Mouse (Mus musculus): ENCODE data around the gene Ssty1.
"Not testable (repeated sequence)": the region's sequence is repeated elsewhere in the genome, so short reads cannot be mapped to it uniquely, and the experiment has no call there.

The Ssty1 gene

DNA sequence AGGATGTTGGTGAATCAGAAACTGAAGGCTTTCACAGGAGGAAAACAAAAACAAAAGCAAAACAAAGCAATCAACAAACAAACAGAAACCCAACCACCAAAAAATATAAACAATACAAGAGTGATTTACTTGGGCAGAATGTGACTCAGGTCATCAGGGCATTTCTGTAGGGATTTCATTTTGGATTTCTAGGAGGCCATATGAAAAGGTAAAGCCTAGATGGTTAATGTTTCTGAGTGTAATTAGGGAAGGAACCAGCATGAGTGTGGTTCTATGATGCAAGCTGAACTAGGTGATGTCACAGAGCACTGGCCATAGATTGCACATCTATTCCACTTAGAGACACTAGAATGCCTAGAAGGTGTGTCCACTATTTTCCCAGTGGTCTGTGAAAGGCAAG, at the start of gene Ssty1:
Ssty1 (plus strand) TSS at position 301 of the 400 bp plus-strand sequence.
- in situ Hi-C loops (cut with MboI, MseI): not testable (repeated sequence)

DNA sequence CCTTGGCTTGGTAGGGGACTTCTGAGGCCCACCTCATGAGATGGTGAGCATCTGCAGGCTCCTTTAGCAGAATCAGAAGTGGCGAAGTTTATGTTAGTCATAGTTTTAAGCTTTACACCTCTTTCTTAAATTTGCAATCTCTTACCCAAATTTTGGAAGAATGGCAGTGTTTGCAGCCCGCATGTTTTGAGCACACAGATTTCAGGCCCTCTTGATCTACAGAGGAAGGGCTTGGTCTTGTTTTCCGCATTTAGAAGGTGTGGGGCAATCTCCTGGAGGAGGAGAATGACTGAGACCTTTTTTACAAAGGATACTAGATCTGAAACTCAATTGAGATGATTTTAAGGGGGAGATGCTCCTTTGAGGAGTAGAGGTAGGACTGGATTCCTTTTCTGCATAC, 27.2 kb upstream of the Ssty1 start, which contains the start of gene Gm21764:
Gm21764 (minus strand) TSS at position 101 of the 400 bp plus-strand sequence.
- in situ Hi-C loops (cut with MboI, MseI): not testable (repeated sequence)
